Mouse (Mus musculus): Measurements from ENCODE around the gene Rundc3a. TPM values are rescaled to one million over a fixed set of nuclear protein-coding genes. Genes with fewer than 3 reads are reported as not detected.
"Not testable (repeated sequence)": the region's sequence is repeated elsewhere in the genome, so short reads cannot be mapped to it uniquely, and the experiment has no call there.

Rundc3a gene
- polyA plus RNA-seq, 1 experiment from 2014 or later: 1.0 TPM

GRCm38 (mm10) chr11:102406900-102407833 lies 14.0 kb downstream of the Rundc3a start:
- WGBS: 0% methylated on average over 85 of the region's 85 CpGs
- H3K4me3 ChIP-seq (ENCODE audit: low read depth, low read length): peak overlapping the region; percentile 76
- peak; percentile 92 for DNase-seq (ENCODE audit: low spot score)
- H3K4me2 ChIP-seq (ENCODE audit: low read depth, severe bottlenecking): peak overlapping the region; percentile 87
- peak overlapping the region; percentile 73 for H3K27ac ChIP-seq (replicated peaks; ENCODE audit: low read depth, low read length)
- peak overlapping the region; percentile 84 for H3K9ac ChIP-seq (ENCODE audit: low read length)
- ATAC-seq (ENCODE audit: insufficient number of reproducible peaks, low FRiP score, low TSS enrichment, low read depth): peak; percentile 24; the same call in 1 of the 2 replicates
- H3K9me3 ChIP-seq (ENCODE audit: control insufficient read depth, low read length): no peaks in the 10 kb centered on the region
- peaks cover 15% of the 10 kb centered on the region for H3K36me3 ChIP-seq (ENCODE audit: control insufficient read depth, insufficient read depth, low read length)
- H3K27me3 ChIP-seq (ENCODE audit: control insufficient read depth, insufficient read depth, low read length): 0 out of 2 replicates have a peak, but pooled peaks cover 1% of the 10 kb centered on the region
- peaks cover 14% of the 10 kb centered on the region for H3K4me1 ChIP-seq (ENCODE audit: control insufficient read depth, insufficient read depth, low read length)

GRCm38 (mm10) chr11:102407834-102408215 lies 14.6 kb downstream of the Rundc3a start, which contains the start of gene Slc25a39:
TSS of gene Slc25a39 (minus strand) at chr11:102407946.
- H3K36me3 ChIP-seq (ENCODE audit: control insufficient read depth, insufficient read depth, low read length): peaks cover 15% of the 10 kb centered on the region

GRCm38 (mm10) chr11:102408344-102408876 lies 15.2 kb downstream of the Rundc3a start:
- H3K4me1 ChIP-seq (ENCODE audit: control insufficient read depth, insufficient read depth, low read length): peaks cover 14% of the 10 kb centered on the region
- peak overlapping the region; percentile 84; the same call in 1 of the 2 replicates for H3K9ac ChIP-seq (ENCODE audit: low read length)
- ATAC-seq (ENCODE audit: insufficient number of reproducible peaks, low FRiP score, low TSS enrichment, low read depth) (peak; percentile 92), DNase-seq (ENCODE audit: low spot score) (peak; percentile 98)
- H3K27me3 ChIP-seq (ENCODE audit: control insufficient read depth, insufficient read depth, low read length): no peaks in the 10 kb centered on the region
- peak overlapping the region; percentile 76 for H3K4me3 ChIP-seq (ENCODE audit: low read depth, low read length)
- under 1% methylated on average over 32 of the region's 32 CpGs for WGBS
- H3K36me3 ChIP-seq (ENCODE audit: control insufficient read depth, insufficient read depth, low read length): peaks cover 10% of the 10 kb centered on the region
- peak overlapping the region; percentile 87 for H3K4me2 ChIP-seq (ENCODE audit: low read depth, severe bottlenecking)
- H3K9me3 ChIP-seq (ENCODE audit: control insufficient read depth, low read length): no peaks in the 10 kb centered on the region
- peak overlapping the region; percentile 73 for H3K27ac ChIP-seq (replicated peaks; ENCODE audit: low read depth, low read length)

More at GRCm38 (mm10) chr11:102407834-102408215, 14.6 kb downstream of the Rundc3a start, which contains the start of gene Slc25a39:
- H3K27me3 ChIP-seq (ENCODE audit: control insufficient read depth, insufficient read depth, low read length): no peaks in the 10 kb centered on the region
- H3K9ac ChIP-seq (ENCODE audit: low read length): peak within 1 kb of the TSS; percentile 84
- ATAC-seq (ENCODE audit: insufficient number of reproducible peaks, low FRiP score, low TSS enrichment, low read depth): no peak
- peak within 1 kb of the TSS; percentile 73 for H3K27ac ChIP-seq (replicated peaks; ENCODE audit: low read depth, low read length)
- peaks cover 14% of the 10 kb centered on the region for H3K4me1 ChIP-seq (ENCODE audit: control insufficient read depth, insufficient read depth, low read length)
- H3K4me3 ChIP-seq (ENCODE audit: low read depth, low read length): peak within 1 kb of the TSS; percentile 76
- peak within 1 kb of the TSS; percentile 87 for H3K4me2 ChIP-seq (ENCODE audit: low read depth, severe bottlenecking)
- no peak for DNase-seq (ENCODE audit: low spot score)
- under 1% methylated on average over 19 of the region's 19 CpGs for WGBS
- H3K9me3 ChIP-seq (ENCODE audit: control insufficient read depth, low read length): no peaks in the 10 kb centered on the region

- Histone ChIP-seq H3K27ac (replicated peaks; ENCODE audit: low read depth, low read length) (no peak overlapping the region), H3K27me3 (ENCODE audit: control insufficient read depth, insufficient read depth, low read length) (no peaks in the 10 kb centered on the region), H3K4me3 (ENCODE audit: low read depth, low read length) (peak overlapping the region; percentile 76; the same call in 1 of the 2 replicates), H3K36me3 (ENCODE audit: control insufficient read depth, insufficient read depth, low read length) (peaks cover 5% of the 10 kb centered on the region), H3K4me1 (ENCODE audit: control insufficient read depth, insufficient read depth, low read length) (peaks cover 14% of the 10 kb centered on the region), H3K9me3 (ENCODE audit: control insufficient read depth, low read length) (no peaks in the 10 kb centered on the region), H3K9ac (ENCODE audit: low read length) (peak overlapping the region; percentile 5; the same call in 1 of the 2 replicates), H3K4me2 (ENCODE audit: low read depth, severe bottlenecking) (peak overlapping the region; percentile 87; the same call in 1 of the 2 replicates)
- 37% methylated on average over 15 of the region's 15 CpGs for WGBS
- ATAC-seq (ENCODE audit: insufficient number of reproducible peaks, low FRiP score, low TSS enrichment, low read depth) (0 out of 2 replicates have a peak, but pooled peaks have one; percentile 0), DNase-seq (ENCODE audit: low spot score) (no peak)
Observed at GRCm38 (mm10) chr11:102408888-102409794, 15.9 kb downstream of the Rundc3a start.

- Histone ChIP-seq H3K27me3 (ENCODE audit: control insufficient read depth, insufficient read depth, low read length) (no peaks in the 10 kb centered on the region), H3K4me2 (ENCODE audit: low read depth, severe bottlenecking) (no peak overlapping the region), H3K4me1 (ENCODE audit: control insufficient read depth, insufficient read depth, low read length) (peaks cover 14% of the 10 kb centered on the region), H3K36me3 (ENCODE audit: control insufficient read depth, insufficient read depth, low read length) (no peaks in the 10 kb centered on the region; the same call in 1 of the 2 replicates), H3K9me3 (ENCODE audit: control insufficient read depth, low read length) (no peaks in the 10 kb centered on the region), H3K9ac (ENCODE audit: low read length) (no peak overlapping the region), H3K27ac (replicated peaks; ENCODE audit: low read depth, low read length) (no peak overlapping the region), H3K4me3 (ENCODE audit: low read depth, low read length) (no peak overlapping the region)
- ATAC-seq (ENCODE audit: insufficient number of reproducible peaks, low FRiP score, low TSS enrichment, low read depth) (no peak), DNase-seq (ENCODE audit: low spot score) (no peak)
- WGBS: 82% methylated on average over 3 of the region's 3 CpGs
Observed at GRCm38 (mm10) chr11:102409795-102410330, 16.7 kb downstream of the Rundc3a start.

- peaks cover 14% of the 10 kb centered on the region for H3K4me1 ChIP-seq (ENCODE audit: control insufficient read depth, insufficient read depth, low read length)
- not testable (repeated sequence) for ATAC-seq (ENCODE audit: insufficient number of reproducible peaks, low FRiP score, low TSS enrichment, low read depth)
Observed at GRCm38 (mm10) chr11:102410345-102410744, 17.1 kb downstream of the Rundc3a start.

GRCm38 (mm10) chr11:102411061-102411460 lies 17.9 kb downstream of the Rundc3a start:
- H3K4me3 ChIP-seq (ENCODE audit: low read depth, low read length): no peak overlapping the region
- no peaks in the 10 kb centered on the region for H3K9me3 ChIP-seq (ENCODE audit: control insufficient read depth, low read length)
- no peaks in the 10 kb centered on the region for H3K36me3 ChIP-seq (ENCODE audit: control insufficient read depth, insufficient read depth, low read length)
- no peak overlapping the region for H3K27ac ChIP-seq (replicated peaks; ENCODE audit: low read depth, low read length)
- 85% methylated on average over 3 of the region's 3 CpGs for WGBS
- H3K4me1 ChIP-seq (ENCODE audit: control insufficient read depth, insufficient read depth, low read length): peaks cover 11% of the 10 kb centered on the region
- no peak overlapping the region for H3K4me2 ChIP-seq (ENCODE audit: low read depth, severe bottlenecking)
- ATAC-seq (ENCODE audit: insufficient number of reproducible peaks, low FRiP score, low TSS enrichment, low read depth): no peak
- no peaks in the 10 kb centered on the region for H3K27me3 ChIP-seq (ENCODE audit: control insufficient read depth, insufficient read depth, low read length)
- H3K9ac ChIP-seq (ENCODE audit: low read length): no peak overlapping the region
- DNase-seq (ENCODE audit: low spot score): no peak

More at GRCm38 (mm10) chr11:102410345-102410744, 17.1 kb downstream of the Rundc3a start:
- not testable (repeated sequence) for H3K4me3 ChIP-seq (ENCODE audit: low read depth, low read length); DNase-seq (ENCODE audit: low spot score); H3K27ac ChIP-seq (replicated peaks; ENCODE audit: low read depth, low read length); H3K9ac ChIP-seq (ENCODE audit: low read length); H3K27me3 ChIP-seq (ENCODE audit: control insufficient read depth, insufficient read depth, low read length); H3K9me3 ChIP-seq (ENCODE audit: control insufficient read depth, low read length); H3K4me2 ChIP-seq (ENCODE audit: low read depth, severe bottlenecking); H3K36me3 ChIP-seq (ENCODE audit: control insufficient read depth, insufficient read depth, low read length)
- WGBS: 79% methylated on average over 3 of the region's 3 CpGs

Measured in limb, embryonic 11.5 days (tissue).